Mouse (Mus musculus) neural tube, embryonic 11.5 days (tissue): ENCODE results near the gene Kbtbd6. TPM values are rescaled to one million over a fixed set of nuclear protein-coding genes. Genes with fewer than 3 reads are reported as not detected.

Source experiments
- ATAC-seq: fragments of 200-750 bp; cut with Nextera tagmentation; 2 replicates; pipeline ENCODE4 v1.8.0; 2017; ENCODE audit warnings: moderate number of reproducible peaks, mild to moderate bottlenecking, moderate TSS enrichment, moderate library complexity; ENCODE audit not compliant: insufficient read depth, low FRiP score, low TSS enrichment
- DNase-seq: peaks from one replicate; pipeline ENCODE4 v3.0.0-alpha.2; 2015; ENCODE audit warnings: low spot score
- H3K27ac ChIP-seq: fragments of 300-500 bp; sonication (generic); 2 replicates; pipeline ENCODE4 v1.5.1; 2014; ENCODE audit warnings: low read depth, mild to moderate bottlenecking, low read length
- H3K27me3 ChIP-seq: fragments of 300-500 bp; sonication (generic); 2 replicates; pipeline ENCODE4 v1.6.1; 2014; ENCODE audit warnings: mild to moderate bottlenecking, low read length, mixed read lengths; ENCODE audit not compliant: control insufficient read depth, insufficient read depth
- H3K36me3 ChIP-seq: fragments of 300-500 bp; sonication (generic); 2 replicates; pipeline ENCODE4 v1.6.1; 2014; ENCODE audit warnings: mild to moderate bottlenecking, low read length, moderate library complexity, mixed read lengths; ENCODE audit not compliant: control insufficient read depth, insufficient read depth
- H3K4me1 ChIP-seq: fragments of 300-500 bp; sonication (generic); 2 replicates; pipeline ENCODE4 v1.6.1; 2014; ENCODE audit warnings: low read length, mixed read lengths; ENCODE audit not compliant: control insufficient read depth, insufficient read depth
- H3K4me2 ChIP-seq: fragments of 300-500 bp; sonication (generic); 2 replicates; pipeline ENCODE4 v1.6.1; 2014; ENCODE audit warnings: low read depth, mild to moderate bottlenecking, moderate library complexity
- H3K4me3 ChIP-seq: fragments of 300-500 bp; sonication (generic); 2 replicates; pipeline ENCODE4 v1.5.1; 2014; ENCODE audit warnings: low read depth, low read length
- H3K9ac ChIP-seq: fragments of 300-500 bp; sonication (generic); 2 replicates; pipeline ENCODE4 v1.6.1; 2014; ENCODE audit warnings: mild to moderate bottlenecking, low read length
- H3K9me3 ChIP-seq: fragments of 300-500 bp; sonication (generic); 2 replicates; pipeline ENCODE4 v1.6.1; 2016; ENCODE audit warnings: low read length; ENCODE audit not compliant: control insufficient read depth
- WGBS: fragments of 180-500 bp; shearing (Covaris S2); extraction: QIAGEN DNeasy Blood & Tissue Kit; methylation state at CpG from one replicate; pipeline ENCODE4 v1.1.7; 2014; 5-methylcytosine and 5-hydroxymethylcytosine counted together
- polyA plus RNA-seq: library from polyadenylated mRNA; unstranded; fragments of >200 nt; fragmentation: Nextera tagmentation; extraction: Ambion mirVana; gene quantifications from 2 replicates; pipeline ENCODE4 v1.2.1, GENCODE M21; 2014

The Kbtbd6 gene
- polyA plus RNA-seq, 1 experiment from 2014 or later = 6.3 TPM

GRCm38 (mm10) chr14:79467621-79468020 lies 16.0 kb downstream of the Kbtbd6 start:
- WGBS = 25% methylated on average over 3 of the region's 3 CpGs
- H3K27me3 ChIP-seq = no peaks in the 10 kb centered on the region
- DNase-seq (peak; percentile 60), ATAC-seq (no peak)
- no peak overlapping the region for H3K9ac ChIP-seq
- H3K27ac ChIP-seq = no peak overlapping the region
- H3K4me3 ChIP-seq = no peak overlapping the region
- no peak overlapping the region for H3K4me2 ChIP-seq
- H3K36me3 ChIP-seq = peaks cover 6% of the 10 kb centered on the region
- no peaks in the 10 kb centered on the region for H3K4me1 ChIP-seq
- H3K9me3 ChIP-seq = no peaks in the 10 kb centered on the region

DNA sequence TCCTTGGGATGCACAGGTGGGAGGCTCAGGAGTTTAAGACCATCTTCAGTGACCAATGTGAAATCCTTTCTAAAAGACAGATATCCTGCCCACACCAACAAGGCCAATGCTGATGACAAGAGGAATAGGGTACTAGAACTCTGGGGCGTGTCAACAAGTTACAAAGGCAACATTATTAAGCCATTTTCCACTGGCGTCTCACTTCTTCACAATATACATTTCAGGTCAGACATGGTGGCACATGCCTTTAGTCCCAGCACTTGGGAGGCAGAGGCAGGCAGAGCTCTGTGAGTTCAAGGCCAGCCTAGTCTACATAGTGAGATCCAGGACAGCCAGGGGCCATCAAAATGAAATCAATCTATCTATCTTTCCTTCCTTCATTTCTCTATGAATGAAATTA lies 21.7 kb downstream of the Kbtbd6 start:
- DNase-seq (no peak), ATAC-seq (no peak)
- Histone ChIP-seq H3K4me1 (no peaks in the 10 kb centered on the region), H3K9me3 (no peaks in the 10 kb centered on the region), H3K9ac (no peak overlapping the region), H3K36me3 (peaks cover 10% of the 10 kb centered on the region), H3K27me3 (no peaks in the 10 kb centered on the region), H3K27ac (no peak overlapping the region), H3K4me3 (no peak overlapping the region), H3K4me2 (no peak overlapping the region)
- 90% methylated on average over 2 of the region's 2 CpGs for WGBS

DNA sequence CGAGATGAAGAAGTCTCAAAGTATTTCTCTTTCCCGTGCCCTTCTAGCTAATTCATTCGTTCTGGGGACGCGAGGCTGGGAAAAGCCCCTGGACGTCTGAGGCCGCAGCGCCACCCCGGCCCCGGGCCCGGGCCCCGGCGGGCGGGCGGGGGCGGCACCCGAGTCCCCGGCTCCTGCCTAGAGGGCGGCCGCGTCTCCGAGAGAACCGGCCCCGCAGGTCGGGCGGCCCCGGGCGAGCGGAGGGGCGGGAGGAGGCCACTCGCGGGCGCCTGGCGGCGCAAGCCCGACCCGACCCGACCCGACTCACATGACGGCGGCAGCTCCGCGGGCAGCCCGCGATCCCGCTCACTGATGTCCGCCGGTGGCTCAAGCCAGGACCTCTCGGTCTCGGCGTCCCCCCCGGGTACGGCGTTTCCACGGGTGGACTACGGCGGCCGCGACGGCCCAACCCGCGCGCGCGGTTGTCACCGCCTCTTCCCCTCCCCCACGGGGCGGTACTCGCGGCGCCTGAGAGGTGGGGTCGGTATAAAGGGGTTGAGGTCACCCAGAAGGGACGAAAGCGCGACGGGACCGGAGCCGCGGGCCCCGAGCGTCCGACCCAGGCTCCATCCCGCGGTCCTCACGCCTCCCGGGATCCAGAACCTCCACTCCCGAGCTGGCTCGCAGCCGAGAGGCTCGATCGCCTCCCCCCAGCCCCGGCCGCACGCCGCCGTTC lies 29.1 kb downstream of the Kbtbd6 start, which contains the start of gene Elf1:
Gene Elf1, plus strand, starts transcription at position 571 of the 715 bp plus-strand sequence.
- DNase-seq = peak; percentile 91
- H3K27me3 ChIP-seq = no peaks in the 10 kb centered on the region

GRCm38 (mm10) chr14:79481339-79482151 lies 29.9 kb downstream of the Kbtbd6 start, which contains the start of gene Wbp4:
Gene Wbp4, minus strand, starts transcription at chr14:79481520.
- Histone ChIP-seq H3K27ac (peak within 1 kb of the TSS; percentile 99), H3K9ac (peak within 1 kb of the TSS; percentile 90), H3K36me3 (peaks cover 3% of the 10 kb centered on the region; the same call in 1 of the 2 replicates), H3K27me3 (no peaks in the 10 kb centered on the region), H3K9me3 (no peaks in the 10 kb centered on the region), H3K4me2 (peak within 1 kb of the TSS; percentile 65), H3K4me1 (peaks cover 13% of the 10 kb centered on the region), H3K4me3 (peak within 1 kb of the TSS; percentile 77)
- under 1% methylated on average over 62 of the region's 86 CpGs for WGBS
- peak; percentile 94 for DNase-seq
- peak; percentile 94 for ATAC-seq

More for the DNA sequence above, 29.1 kb downstream of the Kbtbd6 start, which contains the start of gene Elf1:
- Histone ChIP-seq H3K9ac (peak within 1 kb of the TSS; percentile 90), H3K9me3 (no peaks in the 10 kb centered on the region), H3K36me3 (peaks cover 3% of the 10 kb centered on the region; the same call in 1 of the 2 replicates), H3K4me1 (peaks cover 13% of the 10 kb centered on the region), H3K4me2 (peak within 1 kb of the TSS; percentile 65), H3K4me3 (peak within 1 kb of the TSS; percentile 77), H3K27ac (peak within 1 kb of the TSS; percentile 99)
- peak; percentile 84 for ATAC-seq
- 0% methylated on average over 65 of the region's 96 CpGs for WGBS

- peak overlapping the region; percentile 69 for H3K9ac ChIP-seq
- DNase-seq (peak; percentile 15), ATAC-seq (no peak)
- H3K27ac ChIP-seq = peak overlapping the region; percentile 99
- H3K27me3 ChIP-seq = no peaks in the 10 kb centered on the region
- no peaks in the 10 kb centered on the region for H3K9me3 ChIP-seq
- peak overlapping the region; percentile 65 for H3K4me2 ChIP-seq
- peak overlapping the region; percentile 77 for H3K4me3 ChIP-seq
- no peaks in the 10 kb centered on the region for H3K36me3 ChIP-seq
- WGBS = under 1% methylated on average over 11 of the region's 11 CpGs
- peaks cover 17% of the 10 kb centered on the region for H3K4me1 ChIP-seq
Measured at GRCm38 (mm10) chr14:79482251-79482661, 30.6 kb downstream of the Kbtbd6 start.

GRCm38 (mm10) chr14:79482747-79483355 lies 31.2 kb downstream of the Kbtbd6 start:
- WGBS = 22% methylated on average over 15 of the region's 15 CpGs
- no peak for ATAC-seq

DNA sequence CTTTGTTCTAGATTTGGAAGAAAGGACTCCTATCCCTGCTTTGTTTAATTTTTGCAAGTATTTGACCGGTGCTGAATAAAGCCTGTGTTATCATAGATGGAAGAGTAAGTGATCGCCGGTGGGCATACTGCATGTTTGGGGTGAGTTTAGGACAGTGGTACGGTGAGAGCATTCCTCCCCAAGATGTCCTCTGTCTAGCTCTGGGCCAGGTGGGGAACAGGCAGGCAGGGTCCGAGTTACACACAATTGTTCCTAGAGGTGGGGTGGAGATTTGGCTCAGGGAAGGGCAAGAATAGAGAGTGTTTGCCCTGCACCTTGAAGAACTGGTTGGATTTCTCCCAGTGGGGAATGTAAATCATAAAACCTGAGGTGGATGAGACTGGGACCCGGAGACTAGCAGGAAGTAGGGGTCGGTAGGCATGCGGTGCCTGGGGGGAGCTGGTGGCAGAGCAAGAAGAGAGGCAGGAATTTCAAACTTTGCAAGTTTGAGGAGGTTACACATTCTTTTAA lies 32.0 kb downstream of the Kbtbd6 start:
- DNase-seq (no peak), ATAC-seq (no peak)
- Histone ChIP-seq H3K9me3 (no peaks in the 10 kb centered on the region), H3K4me2 (0 out of 2 replicates have a peak overlapping the region, but pooled peaks have one; percentile 65), H3K36me3 (no peaks in the 10 kb centered on the region), H3K27me3 (no peaks in the 10 kb centered on the region), H3K4me1 (peaks cover 17% of the 10 kb centered on the region), H3K27ac (no peak overlapping the region), H3K9ac (no peak overlapping the region), H3K4me3 (no peak overlapping the region)
- 72% methylated on average over 8 of the region's 8 CpGs for WGBS

More at GRCm38 (mm10) chr14:79482747-79483355, 31.2 kb downstream of the Kbtbd6 start:
- no peak for DNase-seq
- no peaks in the 10 kb centered on the region for H3K9me3 ChIP-seq
- H3K4me1 ChIP-seq = peaks cover 17% of the 10 kb centered on the region
- no peak overlapping the region; the same call in 1 of the 2 replicates for H3K27ac ChIP-seq
- H3K9ac ChIP-seq = peak overlapping the region; percentile 69
- H3K36me3 ChIP-seq = no peaks in the 10 kb centered on the region
- H3K4me2 ChIP-seq = peak overlapping the region; percentile 65
- H3K27me3 ChIP-seq = no peaks in the 10 kb centered on the region
- H3K4me3 ChIP-seq = peak overlapping the region; percentile 77

DNA sequence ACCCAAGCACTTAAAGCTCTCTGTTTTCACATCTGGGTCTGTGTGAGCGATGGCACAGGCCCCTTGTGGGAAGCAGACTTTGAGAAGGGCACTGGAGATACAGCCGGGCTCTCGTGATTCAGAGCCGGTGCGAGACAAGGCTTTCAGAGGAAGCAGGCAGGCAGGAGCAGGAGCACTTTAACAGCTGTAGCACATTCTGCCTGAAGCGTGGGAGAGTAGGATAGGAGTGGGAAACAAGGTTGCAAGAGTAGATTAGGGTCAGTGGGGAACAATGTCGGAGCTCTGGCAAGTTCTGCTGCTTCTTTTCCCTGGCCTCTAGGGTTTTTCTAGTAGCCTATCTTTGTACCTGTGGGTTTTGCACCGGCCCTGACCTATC lies 35.0 kb downstream of the Kbtbd6 start:
- Histone ChIP-seq H3K9ac (no peak overlapping the region), H3K4me3 (no peak overlapping the region), H3K4me1 (peaks cover 13% of the 10 kb centered on the region; the same call in 1 of the 2 replicates), H3K4me2 (peak overlapping the region; percentile 38), H3K27ac (no peak overlapping the region), H3K9me3 (no peaks in the 10 kb centered on the region), H3K27me3 (no peaks in the 10 kb centered on the region), H3K36me3 (no peaks in the 10 kb centered on the region)
- no peak for DNase-seq
- 19% methylated on average over 8 of the region's 8 CpGs for WGBS
- ATAC-seq = no peak
